Mouse (Mus musculus) liver, embryonic 12.5 days (tissue): ENCODE results near the gene Nme1. TPM values are rescaled to one million over a fixed set of nuclear protein-coding genes. Genes with fewer than 3 reads are reported as not detected.

Experiments
- ATAC-seq: fragments of 200-750 bp; cut with Nextera tagmentation; 2 replicates; pipeline ENCODE4 v1.8.0; 2017; ENCODE audit warnings: moderate number of reproducible peaks, mild to moderate bottlenecking, moderate library complexity
- H3K27ac ChIP-seq: fragments of 300-500 bp; sonication (generic); 2 replicates; pipeline ENCODE4 v1.5.1; 2016; ENCODE audit warnings: mild to moderate bottlenecking
- H3K27me3 ChIP-seq: fragments of 300-500 bp; sonication (generic); replicated peaks from 2 replicates; pipeline ENCODE4 v1.6.1; 2016; ENCODE audit warnings: mild to moderate bottlenecking, moderate library complexity
- H3K36me3 ChIP-seq: fragments of 300-500 bp; sonication (generic); 2 replicates; pipeline ENCODE4 v1.6.1; 2016; ENCODE audit warnings: mild to moderate bottlenecking, moderate library complexity
- H3K4me1 ChIP-seq: fragments of 300-500 bp; sonication (generic); 2 replicates; pipeline ENCODE4 v1.6.1; 2016
- H3K4me2 ChIP-seq: fragments of 300-500 bp; sonication (generic); 2 replicates; pipeline ENCODE4 v1.6.1; 2016; ENCODE audit warnings: mild to moderate bottlenecking, moderate library complexity
- H3K4me3 ChIP-seq: fragments of 300-500 bp; sonication (generic); 2 replicates; pipeline ENCODE4 v1.5.1; 2016; ENCODE audit warnings: mild to moderate bottlenecking, moderate library complexity
- H3K9ac ChIP-seq: fragments of 300-500 bp; sonication (generic); 2 replicates; pipeline ENCODE4 v1.6.1; 2016; ENCODE audit warnings: mild to moderate bottlenecking, moderate library complexity
- H3K9me3 ChIP-seq: fragments of 300-500 bp; sonication (generic); replicated peaks from 2 replicates; pipeline ENCODE4 v1.6.1; 2016; ENCODE audit warnings: mild to moderate bottlenecking, moderate library complexity
- WGBS: fragments of 180-500 bp; shearing (Covaris S2); methylation state at CpG from one replicate; pipeline ENCODE4 v1.1.7; 2016; ENCODE audit not compliant: insufficient replicate concordance; 5-methylcytosine and 5-hydroxymethylcytosine counted together
- polyA plus RNA-seq: library from polyadenylated mRNA; unstranded; fragments of >200 nt; fragmentation: Nextera tagmentation; extraction: Ambion mirVana; gene quantifications from 2 replicates; pipeline ENCODE4 v1.2.1, GENCODE M21; 2016

The Nme1 gene
- polyA plus RNA-seq, 1 experiment from 2014 or later = 224 TPM

- H3K9ac ChIP-seq = no peak overlapping the region
- H3K4me1 ChIP-seq = peaks cover 16% of the 10 kb centered on the region
- H3K27me3 ChIP-seq = no peaks in the 10 kb centered on the region
- no peaks in the 10 kb centered on the region for H3K9me3 ChIP-seq
- H3K4me2 ChIP-seq = no peak overlapping the region
- peak overlapping the region; percentile 23 for H3K27ac ChIP-seq
- ATAC-seq = no peak
- no peak overlapping the region for H3K4me3 ChIP-seq
- no peaks in the 10 kb centered on the region for H3K36me3 ChIP-seq
- 63% methylated on average over 4 of the region's 4 CpGs for whole genome bisulfite sequencing
Observed at GRCm38 (mm10) chr11:93987026-93987425, 18.7 kb upstream of the Nme1 start.

GRCm38 (mm10) chr11:93986298-93986697 is 18.0 kb upstream of the Nme1 start:
- H3K4me1 ChIP-seq = peaks cover 16% of the 10 kb centered on the region
- H3K36me3 ChIP-seq = no peaks in the 10 kb centered on the region
- no peak overlapping the region for H3K4me2 ChIP-seq
- no peak overlapping the region for H3K9ac ChIP-seq
- H3K9me3 ChIP-seq = no peaks in the 10 kb centered on the region
- no peak for ATAC-seq
- H3K4me3 ChIP-seq = no peak overlapping the region
- no peaks in the 10 kb centered on the region for H3K27me3 ChIP-seq
- H3K27ac ChIP-seq = no peak overlapping the region

- ATAC-seq = no peak
- WGBS = 66% methylated on average over 5 of the region's 5 CpGs
- Histone ChIP-seq H3K27me3 (no peaks in the 10 kb centered on the region), H3K4me3 (no peak overlapping the region), H3K36me3 (no peaks in the 10 kb centered on the region), H3K9ac (no peak overlapping the region), H3K9me3 (no peaks in the 10 kb centered on the region), H3K4me1 (peaks cover 16% of the 10 kb centered on the region), H3K27ac (no peak overlapping the region), H3K4me2 (no peak overlapping the region)
Observed at GRCm38 (mm10) chr11:93985265-93985664, 16.9 kb upstream of the Nme1 start.

GRCm38 (mm10) chr11:93984619-93985018 is 16.3 kb upstream of the Nme1 start:
- H3K4me1 ChIP-seq = peaks cover 16% of the 10 kb centered on the region
- WGBS = 82% methylated on average over 3 of the region's 3 CpGs

GRCm38 (mm10) chr11:93979502-93980049 is 11.3 kb upstream of the Nme1 start:
- no peak overlapping the region for H3K9ac ChIP-seq
- no peaks in the 10 kb centered on the region for H3K36me3 ChIP-seq
- no peak overlapping the region for H3K4me3 ChIP-seq
- 49% methylated on average over 6 of the region's 6 CpGs for WGBS
- no peaks in the 10 kb centered on the region for H3K27me3 ChIP-seq
- no peak for ATAC-seq
- H3K4me1 ChIP-seq = no peaks in the 10 kb centered on the region
- H3K9me3 ChIP-seq = no peaks in the 10 kb centered on the region
- H3K27ac ChIP-seq = no peak overlapping the region
- H3K4me2 ChIP-seq = no peak overlapping the region

More at GRCm38 (mm10) chr11:93984619-93985018, 16.3 kb upstream of the Nme1 start:
- Histone ChIP-seq H3K9ac (no peak overlapping the region), H3K27ac (no peak overlapping the region), H3K27me3 (no peaks in the 10 kb centered on the region), H3K4me2 (no peak overlapping the region), H3K9me3 (no peaks in the 10 kb centered on the region), H3K36me3 (no peaks in the 10 kb centered on the region), H3K4me3 (no peak overlapping the region)
- no peak for ATAC-seq

- Histone ChIP-seq H3K27ac (no peak overlapping the region), H3K4me2 (no peak overlapping the region), H3K27me3 (no peaks in the 10 kb centered on the region), H3K4me1 (peaks cover 10% of the 10 kb centered on the region), H3K9ac (no peak overlapping the region), H3K9me3 (no peaks in the 10 kb centered on the region), H3K36me3 (no peaks in the 10 kb centered on the region), H3K4me3 (no peak overlapping the region)
- ATAC-seq = no peak
- WGBS = 80% methylated on average over 5 of the region's 5 CpGs
Observed at GRCm38 (mm10) chr11:93972951-93973350, 4.6 kb upstream of the Nme1 start.

GRCm38 (mm10) chr11:93969799-93970198 is 1.5 kb upstream of the Nme1 start:
- Histone ChIP-seq H3K4me3 (no peak overlapping the region), H3K9me3 (no peaks in the 10 kb centered on the region), H3K36me3 (peaks cover 14% of the 10 kb centered on the region), H3K9ac (no peak overlapping the region), H3K4me1 (peaks cover 31% of the 10 kb centered on the region), H3K4me2 (no peak overlapping the region), H3K27me3 (no peaks in the 10 kb centered on the region), H3K27ac (no peak overlapping the region)
- ATAC-seq = no peak
- WGBS = 79% methylated on average over 1 of the region's 1 CpGs

GRCm38 (mm10) chr11:93969171-93969570 is 850 bp upstream of the Nme1 start:
- no peak overlapping the region for H3K9ac ChIP-seq
- H3K27me3 ChIP-seq = no peaks in the 10 kb centered on the region
- 93% methylated on average over 6 of the region's 6 CpGs for WGBS
- H3K4me1 ChIP-seq = peaks cover 31% of the 10 kb centered on the region
- H3K4me2 ChIP-seq = peak overlapping the region; percentile 75
- no peak for ATAC-seq
- H3K9me3 ChIP-seq = no peaks in the 10 kb centered on the region
- H3K27ac ChIP-seq = no peak overlapping the region
- peaks cover 20% of the 10 kb centered on the region for H3K36me3 ChIP-seq
- peak overlapping the region; percentile 75 for H3K4me3 ChIP-seq

GRCm38 (mm10) chr11:93968848-93969128 is 467 bp upstream of the Nme1 start:
- peaks cover 24% of the 10 kb centered on the region for H3K36me3 ChIP-seq
- no peak for ATAC-seq
- peaks cover 31% of the 10 kb centered on the region for H3K4me1 ChIP-seq
- H3K9ac ChIP-seq = peak overlapping the region; percentile 77
- no peaks in the 10 kb centered on the region for H3K27me3 ChIP-seq
- peak overlapping the region; percentile 75 for H3K4me3 ChIP-seq
- H3K4me2 ChIP-seq = peak overlapping the region; percentile 75
- H3K27ac ChIP-seq = peak overlapping the region; percentile 80; the same call in 1 of the 2 replicates
- H3K9me3 ChIP-seq = no peaks in the 10 kb centered on the region
- 36% methylated on average over 6 of the region's 6 CpGs for WGBS

GRCm38 (mm10) chr11:93967381-93967780 is 940 bp downstream of the Nme1 start:
- 2% methylated on average over 11 of the region's 11 CpGs for WGBS

GRCm38 (mm10) chr11:93965391-93965790 is 2.9 kb downstream of the Nme1 start:
- H3K27ac ChIP-seq = no peak overlapping the region
- peaks cover 31% of the 10 kb centered on the region for H3K4me1 ChIP-seq
- H3K9me3 ChIP-seq = no peaks in the 10 kb centered on the region
- H3K36me3 ChIP-seq = peaks cover 57% of the 10 kb centered on the region
- no peaks in the 10 kb centered on the region for H3K27me3 ChIP-seq
- H3K4me2 ChIP-seq = no peak overlapping the region
- 66% methylated on average over 6 of the region's 6 CpGs for WGBS
- ATAC-seq = no peak
- H3K9ac ChIP-seq = no peak overlapping the region
- H3K4me3 ChIP-seq = no peak overlapping the region

More at GRCm38 (mm10) chr11:93967381-93967780, 940 bp downstream of the Nme1 start:
- H3K4me3 ChIP-seq = peak overlapping the region; percentile 75
- H3K9ac ChIP-seq = peak overlapping the region; percentile 77
- no peaks in the 10 kb centered on the region for H3K27me3 ChIP-seq
- H3K27ac ChIP-seq = peak overlapping the region; percentile 80
- H3K9me3 ChIP-seq = no peaks in the 10 kb centered on the region
- peak overlapping the region; percentile 75 for H3K4me2 ChIP-seq
- H3K4me1 ChIP-seq = peaks cover 31% of the 10 kb centered on the region
- H3K36me3 ChIP-seq = peaks cover 37% of the 10 kb centered on the region
- ATAC-seq = 0 out of 2 replicates have a peak, but pooled peaks have one; percentile 5

- Histone ChIP-seq H3K9ac (no peak overlapping the region), H3K9me3 (no peaks in the 10 kb centered on the region), H3K4me1 (peaks cover 21% of the 10 kb centered on the region), H3K4me2 (no peak overlapping the region), H3K27ac (no peak overlapping the region), H3K4me3 (no peak overlapping the region), H3K27me3 (no peaks in the 10 kb centered on the region), H3K36me3 (peaks cover 81% of the 10 kb centered on the region)
- 79% methylated on average over 4 of the region's 4 CpGs for WGBS
- ATAC-seq = no peak
Observed at GRCm38 (mm10) chr11:93963013-93963412, 5.3 kb downstream of the Nme1 start.

- no peak for ATAC-seq
Observed at GRCm38 (mm10) chr11:93961482-93961881, 6.8 kb downstream of the Nme1 start.

More at GRCm38 (mm10) chr11:93961482-93961881, 6.8 kb downstream of the Nme1 start:
- Histone ChIP-seq H3K27ac (no peak overlapping the region), H3K4me1 (peaks cover 19% of the 10 kb centered on the region), H3K4me2 (no peak overlapping the region), H3K27me3 (no peaks in the 10 kb centered on the region), H3K9ac (no peak overlapping the region), H3K4me3 (no peak overlapping the region), H3K9me3 (no peaks in the 10 kb centered on the region), H3K36me3 (peaks cover 90% of the 10 kb centered on the region)
- 87% methylated on average over 6 of the region's 6 CpGs for WGBS
